Mouse (Mus musculus): ENCODE results near the gene Gltp. TPM values are rescaled to one million over a fixed set of nuclear protein-coding genes. Genes with fewer than 3 reads are reported as not detected.

Gltp gene
- polyA plus RNA-seq, 1 experiment from 2014 or later: 42.9 TPM

GRCm38 (mm10) chr5:114651002-114651401, 39.8 kb downstream of the Gltp start:
- no peaks in the 10 kb centered on the region for H3K36me3 ChIP-seq
- no peaks in the 10 kb centered on the region for H3K9me3 ChIP-seq
- whole genome bisulfite sequencing: 44% methylated on average over 14 of the region's 14 CpGs
- H3K4me2 ChIP-seq: no peak overlapping the region
- peaks cover 31% of the 10 kb centered on the region for H3K4me1 ChIP-seq (replicated peaks)
- no peak overlapping the region; the same call in 1 of the 2 replicates for H3K27ac ChIP-seq
- ATAC-seq (ENCODE audit: low FRiP score): no peak
- peaks cover 50% of the 10 kb centered on the region for H3K27me3 ChIP-seq
- H3K9ac ChIP-seq: 0 out of 2 replicates have a peak overlapping the region, but pooled peaks have one; percentile 8
- H3K4me3 ChIP-seq: no peak overlapping the region

- WGBS: 61% methylated on average over 11 of the region's 11 CpGs
These were observed 42.0 kb downstream of the Gltp start for GRCm38 (mm10) chr5:114648728-114649311.

GRCm38 (mm10) chr5:114647211-114647974, 43.4 kb downstream of the Gltp start:
- H3K9me3 ChIP-seq: no peaks in the 10 kb centered on the region
- peaks cover 40% of the 10 kb centered on the region for H3K27me3 ChIP-seq
- peak overlapping the region; percentile 57 for H3K4me2 ChIP-seq
- H3K27ac ChIP-seq: no peak overlapping the region
- ATAC-seq (ENCODE audit: low FRiP score): peak; percentile 63
- no peaks in the 10 kb centered on the region for H3K36me3 ChIP-seq
- peaks cover 32% of the 10 kb centered on the region for H3K4me1 ChIP-seq (replicated peaks)
- H3K9ac ChIP-seq: peak overlapping the region; percentile 59
- H3K4me3 ChIP-seq: peak overlapping the region; percentile 31
- 4% methylated on average over 27 of the region's 27 CpGs for WGBS

More at GRCm38 (mm10) chr5:114648728-114649311, 42.0 kb downstream of the Gltp start:
- H3K27me3 ChIP-seq: peaks cover 42% of the 10 kb centered on the region; the same call in 1 of the 2 replicates
- peaks cover 34% of the 10 kb centered on the region for H3K4me1 ChIP-seq (replicated peaks)
- H3K4me2 ChIP-seq: no peak overlapping the region
- no peaks in the 10 kb centered on the region for H3K36me3 ChIP-seq
- H3K4me3 ChIP-seq: no peak overlapping the region
- no peak for ATAC-seq (ENCODE audit: low FRiP score)
- H3K27ac ChIP-seq: no peak overlapping the region
- H3K9me3 ChIP-seq: no peaks in the 10 kb centered on the region
- no peak overlapping the region for H3K9ac ChIP-seq

- no peak overlapping the region for H3K4me3 ChIP-seq
- H3K27ac ChIP-seq: no peak overlapping the region
- H3K36me3 ChIP-seq: no peaks in the 10 kb centered on the region
- ATAC-seq (ENCODE audit: low FRiP score): no peak
- H3K9ac ChIP-seq: no peak overlapping the region
- no peaks in the 10 kb centered on the region for H3K9me3 ChIP-seq
- H3K4me1 ChIP-seq (replicated peaks): peaks cover 26% of the 10 kb centered on the region
- 90% methylated on average over 5 of the region's 5 CpGs for WGBS
- H3K27me3 ChIP-seq: peaks cover 36% of the 10 kb centered on the region
- H3K4me2 ChIP-seq: no peak overlapping the region
These were observed 44.9 kb downstream of the Gltp start for GRCm38 (mm10) chr5:114645916-114646315.

- Histone ChIP-seq H3K4me3 (no peak overlapping the region), H3K36me3 (no peaks in the 10 kb centered on the region), H3K4me2 (no peak overlapping the region), H3K27ac (no peak overlapping the region), H3K9ac (0 out of 2 replicates have a peak overlapping the region, but pooled peaks have one; percentile 5), H3K9me3 (no peaks in the 10 kb centered on the region), H3K4me1 (replicated peaks) (peaks cover 20% of the 10 kb centered on the region), H3K27me3 (peaks cover 33% of the 10 kb centered on the region)
- no peak for ATAC-seq (ENCODE audit: low FRiP score)
- 64% methylated on average over 6 of the region's 6 CpGs for WGBS
These were observed 45.9 kb downstream of the Gltp start for GRCm38 (mm10) chr5:114644918-114645317.

GRCm38 (mm10) chr5:114640809-114641208, 50.0 kb downstream of the Gltp start:
- H3K4me2 ChIP-seq: no peak overlapping the region

GRCm38 (mm10) chr5:114639645-114639957, 51.2 kb downstream of the Gltp start:
- Histone ChIP-seq H3K4me2 (peak overlapping the region; percentile 44), H3K4me1 (replicated peaks) (peaks cover 16% of the 10 kb centered on the region), H3K4me3 (no peak overlapping the region; the same call in 1 of the 2 replicates), H3K9me3 (no peaks in the 10 kb centered on the region), H3K9ac (no peak overlapping the region), H3K36me3 (no peaks in the 10 kb centered on the region), H3K27ac (no peak overlapping the region), H3K27me3 (peaks cover 36% of the 10 kb centered on the region)
- WGBS: 31% methylated on average over 7 of the region's 7 CpGs
- peak; percentile 30; the same call in 1 of the 2 replicates for ATAC-seq (ENCODE audit: low FRiP score)

More at GRCm38 (mm10) chr5:114640809-114641208, 50.0 kb downstream of the Gltp start:
- Histone ChIP-seq H3K27me3 (peaks cover 38% of the 10 kb centered on the region), H3K9me3 (no peaks in the 10 kb centered on the region), H3K4me1 (replicated peaks) (peaks cover 19% of the 10 kb centered on the region), H3K9ac (no peak overlapping the region), H3K4me3 (no peak overlapping the region), H3K27ac (no peak overlapping the region; the same call in 1 of the 2 replicates), H3K36me3 (no peaks in the 10 kb centered on the region)
- WGBS: 79% methylated on average over 10 of the region's 10 CpGs
- no peak for ATAC-seq (ENCODE audit: low FRiP score)

GRCm38 (mm10) chr5:114638769-114639644, 51.8 kb downstream of the Gltp start:
- Histone ChIP-seq H3K27ac (no peak overlapping the region), H3K36me3 (no peaks in the 10 kb centered on the region), H3K27me3 (peaks cover 36% of the 10 kb centered on the region), H3K9ac (0 out of 2 replicates have a peak overlapping the region, but pooled peaks have one; percentile 58), H3K4me3 (peak overlapping the region; percentile 10; the same call in 1 of the 2 replicates), H3K4me1 (replicated peaks) (peaks cover 16% of the 10 kb centered on the region), H3K9me3 (no peaks in the 10 kb centered on the region), H3K4me2 (peak overlapping the region; percentile 44)
- 14% methylated on average over 22 of the region's 22 CpGs for WGBS
- peak; percentile 70 for ATAC-seq (ENCODE audit: low FRiP score)

- Histone ChIP-seq H3K36me3 (no peaks in the 10 kb centered on the region), H3K4me3 (no peak overlapping the region), H3K9me3 (no peaks in the 10 kb centered on the region), H3K9ac (no peak overlapping the region), H3K27me3 (peaks cover 28% of the 10 kb centered on the region), H3K4me1 (replicated peaks) (peaks cover 16% of the 10 kb centered on the region), H3K27ac (no peak overlapping the region), H3K4me2 (no peak overlapping the region)
- 76% methylated on average over 25 of the region's 25 CpGs for WGBS
- ATAC-seq (ENCODE audit: low FRiP score): no peak
These were observed 54.7 kb downstream of the Gltp start for GRCm38 (mm10) chr5:114636091-114636490.

GRCm38 (mm10) chr5:114631336-114631735, 59.4 kb downstream of the Gltp start:
- ATAC-seq (ENCODE audit: low FRiP score): no peak
- no peak overlapping the region for H3K4me3 ChIP-seq
- no peaks in the 10 kb centered on the region for H3K36me3 ChIP-seq
- WGBS: 54% methylated on average over 2 of the region's 2 CpGs
- H3K4me2 ChIP-seq: no peak overlapping the region
- peaks cover 7% of the 10 kb centered on the region; the same call in 1 of the 2 replicates for H3K27me3 ChIP-seq
- H3K4me1 ChIP-seq (replicated peaks): no peaks in the 10 kb centered on the region
- H3K27ac ChIP-seq: no peak overlapping the region
- no peaks in the 10 kb centered on the region for H3K9me3 ChIP-seq
- H3K9ac ChIP-seq: no peak overlapping the region

GRCm38 (mm10) chr5:114625590-114625989, 65.2 kb downstream of the Gltp start:
- no peaks in the 10 kb centered on the region for H3K9me3 ChIP-seq
- H3K27me3 ChIP-seq: peaks cover 8% of the 10 kb centered on the region
- H3K4me1 ChIP-seq (replicated peaks): no peaks in the 10 kb centered on the region
- 21% methylated on average over 3 of the region's 3 CpGs for WGBS
- H3K4me3 ChIP-seq: no peak overlapping the region
- H3K9ac ChIP-seq: no peak overlapping the region
- no peak for ATAC-seq (ENCODE audit: low FRiP score)
- no peaks in the 10 kb centered on the region for H3K36me3 ChIP-seq
- no peak overlapping the region for H3K4me2 ChIP-seq
- no peak overlapping the region for H3K27ac ChIP-seq

GRCm38 (mm10) chr5:114620305-114620704, 70.5 kb downstream of the Gltp start:
- Histone ChIP-seq H3K4me2 (no peak overlapping the region), H3K4me1 (replicated peaks) (no peaks in the 10 kb centered on the region), H3K4me3 (no peak overlapping the region), H3K9me3 (no peaks in the 10 kb centered on the region), H3K36me3 (no peaks in the 10 kb centered on the region), H3K27ac (no peak overlapping the region), H3K27me3 (peaks cover 5% of the 10 kb centered on the region; the same call in 1 of the 2 replicates), H3K9ac (no peak overlapping the region)
- ATAC-seq (ENCODE audit: low FRiP score): no peak
- 49% methylated on average over 6 of the region's 6 CpGs for WGBS

Data from hindbrain, embryonic 13.5 days (tissue).